Mouse (Mus musculus): ENCODE results near the gene Ncbp2. TPM values are rescaled to one million over a fixed set of nuclear protein-coding genes. Genes with fewer than 3 reads are reported as not detected.

Ncbp2 gene
- polyA plus RNA-seq, 1 experiment from 2014 or later, result 103 TPM

- peak overlapping the region; percentile 93 for H3K27ac ChIP-seq (ENCODE audit: low read depth, low read length)
- H3K4me2 ChIP-seq (ENCODE audit: low read length), result peak overlapping the region; percentile 83
- peaks cover 5% of the 10 kb centered on the region for H3K27me3 ChIP-seq (replicated peaks; ENCODE audit: control insufficient read depth, insufficient read depth, low read length)
- peaks cover 9% of the 10 kb centered on the region for H3K4me1 ChIP-seq (ENCODE audit: control insufficient read depth, insufficient read depth, low read length)
- H3K36me3 ChIP-seq (ENCODE audit: control insufficient read depth, insufficient read depth, low read length), result no peaks in the 10 kb centered on the region
- H3K9me3 ChIP-seq (replicated peaks; ENCODE audit: control insufficient read depth, low read length), result no peaks in the 10 kb centered on the region
- ATAC-seq, result peak; percentile 98
- under 1% methylated on average over 50 of the region's 50 CpGs for WGBS
- peak overlapping the region; percentile 70 for H3K9ac ChIP-seq (ENCODE audit: low read length)
- peak overlapping the region; percentile 38 for H3K4me3 ChIP-seq (ENCODE audit: low read depth, low read length)
- peak; percentile 98 for DNase-seq (ENCODE audit: low spot score)
These were observed 15.2 kb upstream of the Ncbp2 start for GRCm38 (mm10) chr16:31932840-31933697.

- H3K9me3 ChIP-seq (replicated peaks; ENCODE audit: control insufficient read depth, low read length), result no peaks in the 10 kb centered on the region
- H3K4me3 ChIP-seq (ENCODE audit: low read depth, low read length), result peak within 1 kb of the TSS; percentile 38
- WGBS, result 3% methylated on average over 41 of the region's 42 CpGs
- peaks cover 5% of the 10 kb centered on the region for H3K27me3 ChIP-seq (replicated peaks; ENCODE audit: control insufficient read depth, insufficient read depth, low read length)
- peak within 1 kb of the TSS; percentile 93 for H3K27ac ChIP-seq (ENCODE audit: low read depth, low read length)
- no peaks in the 10 kb centered on the region for H3K36me3 ChIP-seq (ENCODE audit: control insufficient read depth, insufficient read depth, low read length)
- peaks cover 9% of the 10 kb centered on the region for H3K4me1 ChIP-seq (ENCODE audit: control insufficient read depth, insufficient read depth, low read length)
- peak; percentile 25 for ATAC-seq
- peak within 1 kb of the TSS; percentile 70 for H3K9ac ChIP-seq (ENCODE audit: low read length)
- DNase-seq (ENCODE audit: low spot score), result peak; percentile 65
- H3K4me2 ChIP-seq (ENCODE audit: low read length), result peak within 1 kb of the TSS; percentile 83
These were observed 14.4 kb upstream of the Ncbp2 start, which contains the start of gene Pigz for GRCm38 (mm10) chr16:31933751-31934549. Pigz (plus strand) TSS chr16:31933851.

- WGBS, result 16% methylated on average over 13 of the region's 13 CpGs
- no peak for DNase-seq (ENCODE audit: low spot score)
These were observed 13.7 kb upstream of the Ncbp2 start for GRCm38 (mm10) chr16:31934550-31935010.

GRCm38 (mm10) chr16:31935091-31935979, 13.0 kb upstream of the Ncbp2 start:
- WGBS, result 6% methylated on average over 36 of the region's 36 CpGs
- Histone ChIP-seq H3K27ac (ENCODE audit: low read depth, low read length) (no peak overlapping the region), H3K4me3 (ENCODE audit: low read depth, low read length) (peak overlapping the region; percentile 38)

More at GRCm38 (mm10) chr16:31934550-31935010, 13.7 kb upstream of the Ncbp2 start:
- Histone ChIP-seq H3K4me2 (ENCODE audit: low read length) (peak overlapping the region; percentile 83), H3K9me3 (replicated peaks; ENCODE audit: control insufficient read depth, low read length) (no peaks in the 10 kb centered on the region), H3K36me3 (ENCODE audit: control insufficient read depth, insufficient read depth, low read length) (no peaks in the 10 kb centered on the region), H3K4me3 (ENCODE audit: low read depth, low read length) (peak overlapping the region; percentile 38), H3K27me3 (replicated peaks; ENCODE audit: control insufficient read depth, insufficient read depth, low read length) (peaks cover 5% of the 10 kb centered on the region), H3K4me1 (ENCODE audit: control insufficient read depth, insufficient read depth, low read length) (peaks cover 9% of the 10 kb centered on the region), H3K27ac (ENCODE audit: low read depth, low read length) (0 out of 2 replicates have a peak overlapping the region, but pooled peaks have one; percentile 6), H3K9ac (ENCODE audit: low read length) (peak overlapping the region; percentile 70; the same call in 1 of the 2 replicates)
- ATAC-seq, result no peak

GRCm38 (mm10) chr16:31936568-31936967, 11.7 kb upstream of the Ncbp2 start:
- H3K4me1 ChIP-seq (ENCODE audit: control insufficient read depth, insufficient read depth, low read length), result peaks cover 9% of the 10 kb centered on the region
- no peaks in the 10 kb centered on the region for H3K36me3 ChIP-seq (ENCODE audit: control insufficient read depth, insufficient read depth, low read length)
- H3K4me2 ChIP-seq (ENCODE audit: low read length), result no peak overlapping the region
- H3K27me3 ChIP-seq (replicated peaks; ENCODE audit: control insufficient read depth, insufficient read depth, low read length), result peaks cover 5% of the 10 kb centered on the region
- H3K9ac ChIP-seq (ENCODE audit: low read length), result no peak overlapping the region
- no peak overlapping the region for H3K27ac ChIP-seq (ENCODE audit: low read depth, low read length)
- 86% methylated on average over 4 of the region's 4 CpGs for WGBS
- DNase-seq (ENCODE audit: low spot score), result no peak
- no peaks in the 10 kb centered on the region for H3K9me3 ChIP-seq (replicated peaks; ENCODE audit: control insufficient read depth, low read length)
- H3K4me3 ChIP-seq (ENCODE audit: low read depth, low read length), result no peak overlapping the region
- no peak for ATAC-seq

More at GRCm38 (mm10) chr16:31935091-31935979, 13.0 kb upstream of the Ncbp2 start:
- no peak for ATAC-seq
- peak; percentile 24 for DNase-seq (ENCODE audit: low spot score)
- Histone ChIP-seq H3K4me1 (ENCODE audit: control insufficient read depth, insufficient read depth, low read length) (peaks cover 9% of the 10 kb centered on the region), H3K36me3 (ENCODE audit: control insufficient read depth, insufficient read depth, low read length) (no peaks in the 10 kb centered on the region), H3K4me2 (ENCODE audit: low read length) (peak overlapping the region; percentile 83), H3K9me3 (replicated peaks; ENCODE audit: control insufficient read depth, low read length) (no peaks in the 10 kb centered on the region), H3K9ac (ENCODE audit: low read length) (peak overlapping the region; percentile 51), H3K27me3 (replicated peaks; ENCODE audit: control insufficient read depth, insufficient read depth, low read length) (peaks cover 5% of the 10 kb centered on the region)

- Histone ChIP-seq H3K4me1 (ENCODE audit: control insufficient read depth, insufficient read depth, low read length) (peaks cover 2% of the 10 kb centered on the region), H3K36me3 (ENCODE audit: control insufficient read depth, insufficient read depth, low read length) (no peaks in the 10 kb centered on the region), H3K4me2 (ENCODE audit: low read length) (no peak overlapping the region), H3K4me3 (ENCODE audit: low read depth, low read length) (no peak overlapping the region), H3K27me3 (replicated peaks; ENCODE audit: control insufficient read depth, insufficient read depth, low read length) (peaks cover 5% of the 10 kb centered on the region), H3K9ac (ENCODE audit: low read length) (no peak overlapping the region), H3K9me3 (replicated peaks; ENCODE audit: control insufficient read depth, low read length) (no peaks in the 10 kb centered on the region), H3K27ac (ENCODE audit: low read depth, low read length) (no peak overlapping the region)
- ATAC-seq (no peak), DNase-seq (ENCODE audit: low spot score) (no peak)
- 79% methylated on average over 6 of the region's 6 CpGs for WGBS
These were observed 9.5 kb upstream of the Ncbp2 start for GRCm38 (mm10) chr16:31938856-31939255.

- H3K4me2 ChIP-seq (ENCODE audit: low read length), result no peak overlapping the region
- WGBS, result 63% methylated on average over 2 of the region's 2 CpGs
- no peaks in the 10 kb centered on the region for H3K36me3 ChIP-seq (ENCODE audit: control insufficient read depth, insufficient read depth, low read length)
- ATAC-seq (no peak), DNase-seq (ENCODE audit: low spot score) (no peak)
- H3K9me3 ChIP-seq (replicated peaks; ENCODE audit: control insufficient read depth, low read length), result no peaks in the 10 kb centered on the region
- peaks cover 3% of the 10 kb centered on the region for H3K27me3 ChIP-seq (replicated peaks; ENCODE audit: control insufficient read depth, insufficient read depth, low read length)
- H3K4me1 ChIP-seq (ENCODE audit: control insufficient read depth, insufficient read depth, low read length), result no peaks in the 10 kb centered on the region
- no peak overlapping the region for H3K27ac ChIP-seq (ENCODE audit: low read depth, low read length)
- no peak overlapping the region for H3K9ac ChIP-seq (ENCODE audit: low read length)
- no peak overlapping the region for H3K4me3 ChIP-seq (ENCODE audit: low read depth, low read length)
These were observed 7.7 kb upstream of the Ncbp2 start for GRCm38 (mm10) chr16:31940586-31940985.

- Histone ChIP-seq H3K27ac (ENCODE audit: low read depth, low read length) (no peak overlapping the region), H3K4me2 (ENCODE audit: low read length) (no peak overlapping the region), H3K4me3 (ENCODE audit: low read depth, low read length) (no peak overlapping the region), H3K4me1 (ENCODE audit: control insufficient read depth, insufficient read depth, low read length) (peaks cover 14% of the 10 kb centered on the region), H3K27me3 (replicated peaks; ENCODE audit: control insufficient read depth, insufficient read depth, low read length) (no peaks in the 10 kb centered on the region), H3K9me3 (replicated peaks; ENCODE audit: control insufficient read depth, low read length) (no peaks in the 10 kb centered on the region), H3K36me3 (ENCODE audit: control insufficient read depth, insufficient read depth, low read length) (0 out of 2 replicates have a peak, but pooled peaks cover 3% of the 10 kb centered on the region), H3K9ac (ENCODE audit: low read length) (no peak overlapping the region)
- WGBS, result 2% methylated on average over 10 of the region's 10 CpGs
- peak; percentile 79 for DNase-seq (ENCODE audit: low spot score)
- ATAC-seq, result 0 out of 2 replicates have a peak, but pooled peaks have one; percentile 24
These were observed 4.3 kb upstream of the Ncbp2 start for GRCm38 (mm10) chr16:31943980-31944379.
